Mouse (Mus musculus): Measurements from ENCODE around the gene Pank1. TPM values are rescaled to one million over a fixed set of nuclear protein-coding genes. Genes with fewer than 3 reads are reported as not detected.

Gene Pank1
- total RNA-seq, 2 experiments from 2014 or later = 3.3 to 7.7 TPM

Other genes with a start within 250 kb of the Pank1 start
- 3.8 and 4.2 TPM in 2 replicates for gene Ifit1bl2, start 238.7 kb downstream of the Pank1 start, total RNA-seq (2015)
- 6.7 and 8.1 TPM in 2 replicates for gene Ifit1bl2, start 238.7 kb downstream of the Pank1 start, total RNA-seq (2017)
- gene Ifit1, start 238.6 kb downstream of the Pank1 start, total RNA-seq (2015) = 7.5 and 13.0 TPM in 2 replicates
- 8.7 and 10.6 TPM in 2 replicates for gene Ifit1, start 238.6 kb downstream of the Pank1 start, total RNA-seq (2017)
- gene Slc16a12, start 132.2 kb downstream of the Pank1 start, total RNA-seq (2015) = not detected in 2 replicates
- gene Slc16a12, start 132.2 kb downstream of the Pank1 start, total RNA-seq (2017) = not detected in 2 replicates
- gene Kif20b, start 42.9 kb upstream of the Pank1 start, total RNA-seq (2015) = 72.8 and 96.1 TPM in 2 replicates
- 96.4 and 102 TPM in 2 replicates for gene Kif20b, start 42.9 kb upstream of the Pank1 start, total RNA-seq (2017)